Mouse (Mus musculus): ENCODE data around the gene Dclk2. TPM values are rescaled to one million over a fixed set of nuclear protein-coding genes. Genes with fewer than 3 reads are reported as not detected.

Gene Dclk2
- polyA plus RNA-seq, 1 experiment from 2014 or later = 68.7 TPM

GRCm38 (mm10) chr3:86762456-86762855 is 158.2 kb downstream of the Dclk2 start:
- ATAC-seq (ENCODE audit: low FRiP score, low read depth) = no peak
- WGBS = 80% methylated on average over 4 of the region's 4 CpGs
- no peaks in the 10 kb centered on the region for H3K9me3 ChIP-seq
- 0 out of 2 replicates have a peak, but pooled peaks cover 2% of the 10 kb centered on the region for H3K4me1 ChIP-seq
- H3K36me3 ChIP-seq = no peaks in the 10 kb centered on the region
- no peak overlapping the region for H3K4me3 ChIP-seq
- H3K9ac ChIP-seq (replicated peaks) = no peak overlapping the region
- no peak overlapping the region for H3K27ac ChIP-seq (replicated peaks)
- H3K27me3 ChIP-seq = no peaks in the 10 kb centered on the region
- H3K4me2 ChIP-seq (replicated peaks) = no peak overlapping the region

GRCm38 (mm10) chr3:86762036-86762415 is 158.6 kb downstream of the Dclk2 start:
- H3K9me3 ChIP-seq = no peaks in the 10 kb centered on the region
- peak; percentile 68 for ATAC-seq (ENCODE audit: low FRiP score, low read depth)
- WGBS = 75% methylated on average over 6 of the region's 6 CpGs

GRCm38 (mm10) chr3:86761095-86762035 is 159.3 kb downstream of the Dclk2 start:
- Histone ChIP-seq H3K27ac (replicated peaks) (no peak overlapping the region), H3K27me3 (no peaks in the 10 kb centered on the region), H3K9me3 (no peaks in the 10 kb centered on the region), H3K36me3 (no peaks in the 10 kb centered on the region), H3K4me3 (no peak overlapping the region), H3K4me2 (replicated peaks) (peak overlapping the region; percentile 41; the same call in 1 of the 2 replicates), H3K9ac (replicated peaks) (no peak overlapping the region), H3K4me1 (0 out of 2 replicates have a peak, but pooled peaks cover 2% of the 10 kb centered on the region)
- WGBS = 55% methylated on average over 9 of the region's 9 CpGs
- ATAC-seq (ENCODE audit: low FRiP score, low read depth) = peak; percentile 81

More at GRCm38 (mm10) chr3:86762036-86762415, 158.6 kb downstream of the Dclk2 start:
- no peak overlapping the region for H3K9ac ChIP-seq (replicated peaks)
- no peaks in the 10 kb centered on the region for H3K27me3 ChIP-seq
- no peak overlapping the region for H3K4me3 ChIP-seq
- no peak overlapping the region for H3K27ac ChIP-seq (replicated peaks)
- H3K4me2 ChIP-seq (replicated peaks) = no peak overlapping the region
- H3K36me3 ChIP-seq = no peaks in the 10 kb centered on the region
- 0 out of 2 replicates have a peak, but pooled peaks cover 2% of the 10 kb centered on the region for H3K4me1 ChIP-seq

GRCm38 (mm10) chr3:86760474-86760873 is 160.2 kb downstream of the Dclk2 start:
- Histone ChIP-seq H3K36me3 (no peaks in the 10 kb centered on the region), H3K27me3 (no peaks in the 10 kb centered on the region), H3K9me3 (no peaks in the 10 kb centered on the region), H3K9ac (replicated peaks) (no peak overlapping the region), H3K27ac (replicated peaks) (no peak overlapping the region), H3K4me3 (no peak overlapping the region), H3K4me1 (0 out of 2 replicates have a peak, but pooled peaks cover 2% of the 10 kb centered on the region), H3K4me2 (replicated peaks) (peak overlapping the region; percentile 41)
- 37% methylated on average over 7 of the region's 7 CpGs for WGBS
- ATAC-seq (ENCODE audit: low FRiP score, low read depth) = no peak

GRCm38 (mm10) chr3:86759834-86760233 is 160.8 kb downstream of the Dclk2 start:
- H3K4me2 ChIP-seq (replicated peaks) = peak overlapping the region; percentile 41
- whole genome bisulfite sequencing = 36% methylated on average over 8 of the region's 8 CpGs
- H3K4me1 ChIP-seq = 0 out of 2 replicates have a peak, but pooled peaks cover 2% of the 10 kb centered on the region
- no peaks in the 10 kb centered on the region for H3K27me3 ChIP-seq
- H3K9ac ChIP-seq (replicated peaks) = no peak overlapping the region
- peak overlapping the region; percentile 6; the same call in 1 of the 2 replicates for H3K4me3 ChIP-seq
- no peaks in the 10 kb centered on the region for H3K9me3 ChIP-seq
- H3K36me3 ChIP-seq = no peaks in the 10 kb centered on the region
- H3K27ac ChIP-seq (replicated peaks) = 0 out of 2 replicates have a peak overlapping the region, but pooled peaks have one; percentile 20
- no peak for ATAC-seq (ENCODE audit: low FRiP score, low read depth)

- H3K27ac ChIP-seq (replicated peaks) = peak overlapping the region; percentile 60
- peak overlapping the region; percentile 41 for H3K4me2 ChIP-seq (replicated peaks)
- peak overlapping the region; percentile 26 for H3K4me3 ChIP-seq
- no peaks in the 10 kb centered on the region for H3K9me3 ChIP-seq
- H3K27me3 ChIP-seq = no peaks in the 10 kb centered on the region
- ATAC-seq (ENCODE audit: low FRiP score, low read depth) = no peak
- H3K9ac ChIP-seq (replicated peaks) = peak overlapping the region; percentile 47
- 0 out of 2 replicates have a peak, but pooled peaks cover 2% of the 10 kb centered on the region for H3K4me1 ChIP-seq
- 73% methylated on average over 1 of the region's 1 CpGs for WGBS
- no peaks in the 10 kb centered on the region for H3K36me3 ChIP-seq
These were observed 161.3 kb downstream of the Dclk2 start for GRCm38 (mm10) chr3:86759383-86759782.

GRCm38 (mm10) chr3:86758727-86759126 is 161.9 kb downstream of the Dclk2 start:
- 61% methylated on average over 6 of the region's 6 CpGs for WGBS
- H3K4me3 ChIP-seq = peak overlapping the region; percentile 17
- H3K27ac ChIP-seq (replicated peaks) = no peak overlapping the region; the same call in 1 of the 2 replicates

GRCm38 (mm10) chr3:86756548-86756947 is 164.1 kb downstream of the Dclk2 start:
- no peaks in the 10 kb centered on the region for H3K36me3 ChIP-seq
- no peak overlapping the region for H3K9ac ChIP-seq (replicated peaks)
- 79% methylated on average over 1 of the region's 1 CpGs for WGBS
- H3K4me2 ChIP-seq (replicated peaks) = no peak overlapping the region
- H3K9me3 ChIP-seq = no peaks in the 10 kb centered on the region
- no peak overlapping the region for H3K27ac ChIP-seq (replicated peaks)
- H3K4me1 ChIP-seq = 0 out of 2 replicates have a peak, but pooled peaks cover 2% of the 10 kb centered on the region
- no peaks in the 10 kb centered on the region for H3K27me3 ChIP-seq
- no peak overlapping the region for H3K4me3 ChIP-seq
- ATAC-seq (ENCODE audit: low FRiP score, low read depth) = no peak

More at GRCm38 (mm10) chr3:86758727-86759126, 161.9 kb downstream of the Dclk2 start:
- H3K4me2 ChIP-seq (replicated peaks) = peak overlapping the region; percentile 41
- ATAC-seq (ENCODE audit: low FRiP score, low read depth) = no peak
- no peaks in the 10 kb centered on the region for H3K36me3 ChIP-seq
- H3K4me1 ChIP-seq = 0 out of 2 replicates have a peak, but pooled peaks cover 2% of the 10 kb centered on the region
- no peaks in the 10 kb centered on the region for H3K27me3 ChIP-seq
- H3K9me3 ChIP-seq = no peaks in the 10 kb centered on the region
- no peak overlapping the region; the same call in 1 of the 2 replicates for H3K9ac ChIP-seq (replicated peaks)

- H3K4me1 ChIP-seq = peaks cover 7% of the 10 kb centered on the region; the same call in 1 of the 2 replicates
- H3K4me3 ChIP-seq = 0 out of 2 replicates have a peak overlapping the region, but pooled peaks have one; percentile 2
- no peak overlapping the region for H3K9ac ChIP-seq (replicated peaks)
- 0 out of 2 replicates have a peak, but pooled peaks cover 3% of the 10 kb centered on the region for H3K27me3 ChIP-seq
- no peak for ATAC-seq (ENCODE audit: low FRiP score, low read depth)
- H3K9me3 ChIP-seq = no peaks in the 10 kb centered on the region
- H3K27ac ChIP-seq (replicated peaks) = peak overlapping the region; percentile 63
- 59% methylated on average over 14 of the region's 14 CpGs for WGBS
- peak overlapping the region; percentile 26 for H3K4me2 ChIP-seq (replicated peaks)
- no peaks in the 10 kb centered on the region for H3K36me3 ChIP-seq
These were observed 165.8 kb downstream of the Dclk2 start for GRCm38 (mm10) chr3:86754595-86755557.

GRCm38 (mm10) chr3:86754178-86754577 is 166.5 kb downstream of the Dclk2 start:
- WGBS = 73% methylated on average over 6 of the region's 6 CpGs
- Histone ChIP-seq H3K27me3 (0 out of 2 replicates have a peak, but pooled peaks cover 3% of the 10 kb centered on the region), H3K36me3 (no peaks in the 10 kb centered on the region), H3K4me1 (peaks cover 9% of the 10 kb centered on the region; the same call in 1 of the 2 replicates), H3K9ac (replicated peaks) (no peak overlapping the region), H3K4me2 (replicated peaks) (peak overlapping the region; percentile 26; the same call in 1 of the 2 replicates), H3K4me3 (no peak overlapping the region), H3K9me3 (no peaks in the 10 kb centered on the region), H3K27ac (replicated peaks) (no peak overlapping the region; the same call in 1 of the 2 replicates)
- ATAC-seq (ENCODE audit: low FRiP score, low read depth) = no peak

GRCm38 (mm10) chr3:86750652-86751051 is 170.0 kb downstream of the Dclk2 start:
- H3K9ac ChIP-seq (replicated peaks) = no peak overlapping the region

More at GRCm38 (mm10) chr3:86750652-86751051, 170.0 kb downstream of the Dclk2 start:
- peak overlapping the region; percentile 55 for H3K27ac ChIP-seq (replicated peaks)
- H3K4me3 ChIP-seq = no peak overlapping the region
- 0 out of 2 replicates have a peak, but pooled peaks have one; percentile 38 for ATAC-seq (ENCODE audit: low FRiP score, low read depth)
- WGBS = 17% methylated on average over 7 of the region's 7 CpGs
- peaks cover 17% of the 10 kb centered on the region for H3K4me1 ChIP-seq
- H3K4me2 ChIP-seq (replicated peaks) = peak overlapping the region; percentile 21
- H3K9me3 ChIP-seq = no peaks in the 10 kb centered on the region
- H3K27me3 ChIP-seq = 0 out of 2 replicates have a peak, but pooled peaks cover 3% of the 10 kb centered on the region
- no peaks in the 10 kb centered on the region for H3K36me3 ChIP-seq

All from midbrain, embryonic 12.5 days (tissue).